Mouse (Mus musculus) left cerebral cortex, adult 11 months (tissue): ENCODE measurements around the gene Sh2d7.
"Not testable (repeated sequence)": the region's sequence is repeated elsewhere in the genome, so short reads cannot be mapped to it uniquely, and the experiment has no call there.

Source experiments
- DNase-seq: peaks from one replicate; pipeline ENCODE4 v3.0.0; 2022; ENCODE audit warnings: low spot score

Gene Sh2d7

DNA sequence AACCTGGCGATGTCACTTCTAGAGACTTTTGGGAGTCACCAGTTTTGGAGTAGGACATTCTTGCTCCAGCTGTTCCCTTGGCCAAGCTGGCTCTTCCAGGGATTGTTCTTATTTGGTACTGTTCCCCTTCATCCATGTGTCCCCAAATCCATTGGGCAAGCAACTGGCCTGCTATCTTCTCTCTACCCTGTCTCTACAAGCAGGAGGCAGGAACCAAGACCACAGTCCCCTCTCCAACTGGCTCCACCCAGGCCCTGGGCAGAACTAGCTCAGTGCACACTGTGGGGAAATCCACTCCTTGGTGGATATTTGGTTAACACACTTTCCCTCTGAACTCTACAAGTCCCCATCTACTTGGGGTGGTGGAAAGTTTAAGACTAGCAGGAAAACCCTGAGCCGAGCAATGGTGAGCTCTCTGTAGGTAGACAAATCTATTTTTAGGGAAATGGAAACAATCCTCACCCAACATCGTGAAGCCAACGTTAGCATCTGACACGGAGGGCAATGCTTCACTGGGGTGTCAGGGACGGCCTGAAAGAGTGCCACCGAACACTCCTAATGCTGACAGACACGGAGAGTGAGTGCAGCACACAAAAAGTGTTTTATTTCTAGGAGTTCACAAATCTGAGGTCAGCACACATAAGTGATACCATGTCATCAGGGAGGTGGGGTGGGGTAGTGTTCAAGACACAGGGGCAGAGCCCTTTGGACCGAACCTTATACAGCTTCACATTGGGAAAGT is 5.6 kb downstream of the Sh2d7 start:
- no peak for DNase-seq

DNA sequence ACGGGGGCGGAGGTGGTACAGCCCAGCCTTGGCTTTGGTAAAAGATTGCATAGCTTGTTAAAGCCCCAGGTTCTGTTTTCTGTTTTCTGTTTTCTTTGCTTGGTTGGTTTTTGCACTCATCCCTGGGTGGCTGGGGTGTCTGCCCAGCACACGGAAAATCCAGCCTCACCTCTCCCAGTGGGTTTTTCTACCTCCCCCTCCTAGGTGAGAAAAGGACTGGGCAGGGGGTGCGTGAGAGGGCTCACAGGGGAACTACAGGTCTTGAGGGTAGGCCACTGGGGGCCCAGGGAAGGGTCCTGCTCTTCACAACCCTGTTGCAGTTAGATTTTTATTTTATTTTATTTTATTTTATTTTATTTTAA is 6.2 kb downstream of the Sh2d7 start:
- no peak for DNase-seq

GRCm38 (mm10) chr9:54547536-54547935 is 8.8 kb downstream of the Sh2d7 start:
- DNase-seq, result no peak

- no peak for DNase-seq
Observed at GRCm38 (mm10) chr9:54549433-54549832, 10.6 kb downstream of the Sh2d7 start.

DNA sequence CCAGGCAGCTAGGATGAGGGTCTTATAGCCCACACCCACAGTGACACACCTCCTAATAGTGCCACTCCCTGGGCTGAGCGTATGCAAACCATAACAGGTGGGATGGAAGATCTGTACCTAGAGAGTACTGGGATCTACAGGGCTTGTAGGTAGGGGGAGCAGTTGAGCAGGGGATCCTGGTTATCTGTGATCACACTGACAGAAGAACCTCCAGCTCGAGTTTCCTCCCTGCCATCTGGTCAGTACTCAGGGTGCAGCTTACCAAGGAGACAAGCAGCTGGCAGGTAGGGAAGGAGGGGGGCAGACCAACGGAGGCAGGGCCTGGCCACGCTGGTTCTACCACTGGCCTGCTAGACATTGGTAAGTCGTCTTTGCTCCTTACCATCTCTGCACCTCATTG is 13.6 kb downstream of the Sh2d7 start:
- no peak for DNase-seq

DNA sequence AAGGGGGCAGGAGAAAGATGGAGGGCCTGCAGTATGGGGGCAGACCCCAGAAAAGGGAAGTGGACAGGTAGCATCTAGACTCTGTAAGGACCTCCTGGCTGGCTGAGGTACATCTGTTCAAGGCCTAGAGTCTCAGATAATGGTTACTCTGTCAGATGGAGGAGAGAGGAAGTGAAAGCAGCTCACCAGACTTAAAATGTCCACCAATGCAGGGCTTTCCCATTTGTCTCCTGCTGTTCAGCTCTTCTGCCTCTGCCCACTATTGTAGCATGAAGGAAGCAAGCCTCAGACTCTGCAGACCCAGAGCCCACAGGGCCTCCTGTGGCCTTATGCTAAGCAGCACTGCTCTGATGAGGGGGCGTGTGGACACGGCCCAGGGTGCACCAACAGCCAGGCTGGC is 16.3 kb downstream of the Sh2d7 start:
- DNase-seq, result no peak

DNA sequence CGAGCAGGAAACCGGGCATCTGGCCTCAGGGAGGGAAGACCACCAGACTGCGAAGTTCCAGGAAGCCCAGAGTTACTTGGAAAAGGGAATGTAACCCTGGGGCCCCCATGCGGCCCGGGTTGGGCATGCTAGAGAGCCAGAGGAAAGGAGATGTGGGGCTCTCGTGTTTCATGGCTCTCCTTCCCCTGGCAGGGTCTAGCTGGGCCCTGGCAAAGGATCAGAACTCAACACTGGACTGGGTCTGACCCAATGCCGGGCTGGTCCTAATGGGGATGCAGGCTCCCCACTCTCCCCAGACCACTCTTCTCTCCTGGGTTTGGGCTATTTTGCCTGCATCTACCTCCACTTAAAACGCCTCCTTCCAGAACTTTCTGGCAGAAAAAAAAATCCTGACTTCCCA is 19.9 kb downstream of the Sh2d7 start:
- DNase-seq, result no peak

GRCm38 (mm10) chr9:54559771-54560471 is 21.1 kb downstream of the Sh2d7 start, which contains the start of gene Cib2:
Gene Cib2 (minus strand): TSS chr9:54560218.
- DNase-seq, result peak; percentile 62

DNA sequence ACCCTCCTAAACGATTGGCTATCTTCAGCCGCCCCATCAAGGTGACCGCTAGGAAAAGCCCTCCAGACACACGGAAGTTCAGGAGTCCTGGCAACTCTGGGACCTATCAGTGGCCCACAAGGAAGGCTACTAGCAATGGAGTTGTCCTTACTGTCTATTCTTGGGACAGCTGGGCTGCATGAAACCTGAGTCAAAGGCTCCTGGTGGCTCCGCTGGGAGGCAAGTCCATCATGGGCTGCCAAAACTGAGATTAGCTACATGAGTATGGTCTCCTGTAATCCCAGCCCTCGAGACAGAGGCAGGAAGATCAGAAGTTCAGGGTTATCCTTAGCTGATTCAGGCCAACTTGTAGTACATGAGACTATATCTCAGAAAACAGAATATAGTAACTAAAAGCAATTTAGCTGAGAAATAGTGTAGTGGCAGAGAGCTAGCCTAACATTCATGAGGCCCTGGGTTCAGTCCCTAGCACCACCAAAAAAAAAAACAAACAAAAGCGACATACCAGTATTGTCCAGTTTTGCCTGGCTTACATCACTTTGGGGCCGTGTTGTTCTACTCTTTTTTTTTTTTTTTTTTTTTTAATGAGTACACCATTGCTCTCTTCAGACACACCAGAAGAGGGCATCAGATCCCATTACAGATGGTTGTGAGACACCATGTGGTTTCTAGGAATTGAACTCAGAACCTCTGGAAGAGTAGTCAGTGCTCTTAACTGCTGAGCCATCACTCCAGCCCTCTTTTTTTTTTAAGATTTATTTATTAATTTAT is 22.2 kb downstream of the Sh2d7 start:
- DNase-seq, result no peak

GRCm38 (mm10) chr9:54566958-54567357 is 28.2 kb downstream of the Sh2d7 start:
- no peak for DNase-seq

GRCm38 (mm10) chr9:54568732-54569131 is 29.9 kb downstream of the Sh2d7 start:
- no peak for DNase-seq

- DNase-seq, result no peak
Observed at GRCm38 (mm10) chr9:54571130-54571839, 32.5 kb downstream of the Sh2d7 start.

DNA sequence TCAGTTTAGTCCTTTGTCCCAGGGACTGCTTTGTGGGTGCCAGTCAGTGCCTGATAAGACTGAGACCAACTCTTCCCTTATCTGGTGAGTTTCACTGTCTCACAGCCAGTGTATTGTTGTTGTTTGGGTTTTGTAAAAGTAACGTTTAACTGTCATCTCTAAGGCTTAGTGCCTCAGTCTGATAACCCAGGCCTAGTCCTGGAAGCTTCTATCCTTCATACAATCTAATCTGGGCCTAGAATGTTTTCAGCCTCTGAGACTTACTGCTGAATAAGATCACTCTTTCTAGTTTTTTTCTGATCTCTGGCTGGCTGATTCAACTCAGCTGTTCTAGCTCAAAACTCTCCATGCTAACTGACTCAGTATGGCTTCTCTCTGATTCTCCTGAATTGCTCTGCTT is 44.9 kb downstream of the Sh2d7 start:
- no peak for DNase-seq

DNA sequence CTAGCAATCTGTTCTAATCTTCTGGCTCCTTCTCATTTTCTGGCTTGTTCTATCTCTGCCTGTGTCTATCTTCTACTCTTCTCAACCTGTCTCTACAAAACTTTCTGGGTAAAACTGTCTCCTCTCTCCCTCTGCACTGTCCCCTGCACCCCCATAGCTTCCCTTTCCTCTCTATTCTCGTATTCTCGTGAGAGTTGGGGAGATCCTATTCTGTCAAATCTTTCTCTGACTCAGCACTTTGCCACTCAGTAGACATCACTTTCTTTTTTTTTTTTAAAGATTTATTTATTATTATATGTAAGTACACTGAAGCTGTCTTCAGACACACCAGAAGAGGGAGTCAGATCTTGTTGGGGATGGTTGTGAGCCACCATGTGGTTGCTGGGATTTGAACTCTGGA is 45.3 kb downstream of the Sh2d7 start:
- not testable (repeated sequence) for DNase-seq

DNA sequence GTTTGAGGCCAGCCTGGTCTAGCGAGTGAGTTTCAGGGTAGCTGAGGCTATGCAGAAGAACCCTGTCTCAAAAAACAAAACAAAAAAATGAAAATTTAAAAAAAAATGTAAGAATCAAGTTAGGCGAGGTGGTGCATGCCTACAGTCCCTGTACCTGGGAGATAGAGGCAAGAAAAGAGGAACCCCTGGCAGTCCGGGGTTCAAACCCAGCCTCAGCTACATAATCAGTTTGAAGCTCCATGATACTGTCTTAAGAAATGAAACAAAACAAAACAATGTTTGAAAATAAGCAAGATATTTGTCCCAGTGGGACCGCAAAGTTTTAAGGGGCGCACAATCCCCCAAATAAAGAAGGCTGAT is 47.0 kb downstream of the Sh2d7 start:
- DNase-seq, result no peak

DNA sequence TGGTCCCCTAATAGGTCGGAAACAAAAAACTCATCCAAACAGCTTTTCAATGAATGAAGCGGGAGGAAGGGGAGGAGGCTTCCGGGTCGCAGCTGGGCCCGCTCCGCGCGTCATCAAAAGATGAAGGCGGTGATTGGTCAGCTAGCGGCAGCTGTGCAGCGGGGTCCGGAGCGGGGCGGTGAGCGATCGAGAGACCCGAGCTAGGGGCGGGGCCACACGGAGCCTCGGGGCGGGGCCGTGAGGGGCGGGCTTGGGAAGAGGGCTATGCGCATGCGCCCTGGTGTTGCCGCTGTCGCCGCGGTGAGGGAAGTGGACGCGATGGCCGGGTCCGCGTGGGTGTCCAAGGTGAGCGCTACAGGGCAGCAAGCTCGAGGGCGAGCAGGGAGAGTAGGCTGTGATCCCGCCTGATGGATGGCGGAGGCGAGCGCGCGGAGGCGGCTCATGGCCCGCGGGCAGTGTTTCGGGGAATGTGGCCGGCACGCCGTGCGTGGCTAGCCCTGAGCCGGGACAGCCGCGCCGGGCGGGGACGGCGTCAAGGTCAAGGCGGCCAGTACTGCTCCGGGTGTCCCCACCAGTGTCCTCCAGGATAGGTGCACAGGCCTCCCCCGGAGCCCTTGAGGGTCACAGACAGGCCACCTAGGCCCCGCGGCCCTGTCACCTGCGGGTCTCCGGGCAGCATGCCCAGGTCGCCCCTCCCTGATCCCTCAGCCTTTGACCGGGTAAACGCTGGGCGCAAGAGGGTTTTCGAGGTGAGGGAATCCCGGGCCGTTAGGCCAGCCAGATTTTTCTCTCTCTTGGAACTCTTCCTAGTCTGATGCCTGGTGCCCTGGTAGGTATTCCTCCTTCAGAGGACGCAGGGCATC is 47.6 kb downstream of the Sh2d7 start, which contains the start of gene Idh3a:
Gene Idh3a, plus strand, starts transcription at position 136 of the 863 bp plus-strand sequence.
- DNase-seq, result peak; percentile 96

GRCm38 (mm10) chr9:54587863-54588262 is 49.1 kb downstream of the Sh2d7 start:
- DNase-seq, result no peak

GRCm38 (mm10) chr9:54593652-54594051 is 54.9 kb downstream of the Sh2d7 start:
- not testable (repeated sequence) for DNase-seq
